Mouse (Mus musculus): ENCODE data around the gene Nox3. TPM values are rescaled to one million over a fixed set of nuclear protein-coding genes. Genes with fewer than 3 reads are reported as not detected.

Gene Nox3
- total RNA-seq, 1 experiment from 2014 or later = not detected

DNA sequence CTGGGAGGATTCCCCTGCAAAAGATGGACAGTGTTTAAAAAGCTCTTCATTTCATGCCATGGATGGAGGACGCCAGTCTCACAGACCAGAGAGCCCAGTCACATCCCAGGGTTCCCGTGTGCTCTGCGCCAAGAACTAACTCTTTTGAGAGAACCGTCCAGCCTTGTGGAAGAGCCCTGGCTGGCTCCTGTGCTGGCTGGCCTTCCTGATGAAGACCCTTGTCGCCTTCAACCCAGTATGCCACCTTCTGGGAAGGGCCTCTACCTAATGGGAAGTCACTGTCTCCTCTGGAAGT is 84.3 kb downstream of the Nox3 start:
- no peak for ATAC-seq (ENCODE audit: extremely low read depth, insufficient number of reproducible peaks, low FRiP score, poor library complexity, severe bottlenecking)

DNA sequence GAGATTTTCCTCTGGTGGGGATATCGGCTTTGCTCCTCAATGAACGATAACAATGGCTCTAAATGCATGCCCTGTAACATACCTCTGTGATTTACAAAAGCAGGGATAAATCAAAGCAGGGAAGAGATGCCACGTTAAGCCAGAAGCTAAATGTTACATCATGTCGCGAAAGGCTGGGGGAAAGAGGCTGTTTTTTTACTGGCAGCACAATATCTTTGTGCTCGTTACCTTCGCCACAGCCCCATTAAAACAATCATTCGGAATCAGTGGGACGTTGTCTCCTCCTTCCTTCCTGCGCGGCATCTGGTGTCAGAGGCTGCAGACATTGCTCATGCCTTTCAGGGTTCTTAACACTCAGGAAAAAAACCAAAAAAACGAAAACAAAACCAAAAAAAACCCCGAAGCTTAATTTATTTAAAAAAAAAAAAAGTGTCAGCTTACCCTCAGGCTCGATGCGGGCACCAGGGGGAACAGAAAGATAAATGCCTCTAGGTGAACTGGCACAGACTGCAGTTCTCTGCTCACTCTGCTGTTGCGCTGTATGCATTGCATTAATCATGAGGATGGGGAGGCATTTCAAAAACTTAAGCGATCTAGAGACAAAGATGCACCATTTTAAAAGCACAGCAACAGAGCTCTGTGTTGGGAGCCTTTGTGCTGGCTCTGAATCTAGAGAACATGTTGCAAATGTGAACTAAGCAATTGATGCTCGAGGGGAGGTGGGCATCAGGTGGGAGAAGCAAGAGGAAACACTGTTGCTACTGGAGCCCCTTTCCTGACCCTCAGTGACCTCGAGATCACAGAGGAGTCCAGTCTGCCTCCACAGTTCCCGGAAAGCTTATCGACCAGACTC is 84.9 kb downstream of the Nox3 start:
- ATAC-seq (ENCODE audit: extremely low read depth, insufficient number of reproducible peaks, low FRiP score, poor library complexity, severe bottlenecking) = no peak

DNA sequence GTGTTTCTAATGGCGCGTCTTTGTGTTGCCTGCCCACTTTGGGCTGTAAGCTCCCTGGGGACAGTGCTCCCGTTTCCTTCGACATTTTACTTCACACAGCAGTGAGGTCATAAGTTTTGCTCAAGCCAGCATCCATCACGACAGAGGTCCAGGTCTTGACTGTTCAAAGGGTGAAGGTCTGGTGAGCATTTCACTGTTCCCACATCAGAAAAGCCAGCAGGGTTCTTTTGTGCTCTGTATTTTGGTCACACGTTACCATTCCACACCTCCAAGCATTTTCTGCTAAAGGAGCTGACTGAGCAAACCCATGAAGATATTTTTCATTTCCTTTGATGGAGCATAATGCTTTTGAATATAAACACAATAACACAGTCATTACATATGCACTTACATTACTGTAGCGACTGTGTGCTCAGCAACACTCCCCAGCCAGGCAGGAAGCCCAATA is 85.7 kb downstream of the Nox3 start:
- no peak for ATAC-seq (ENCODE audit: extremely low read depth, insufficient number of reproducible peaks, low FRiP score, poor library complexity, severe bottlenecking)

DNA sequence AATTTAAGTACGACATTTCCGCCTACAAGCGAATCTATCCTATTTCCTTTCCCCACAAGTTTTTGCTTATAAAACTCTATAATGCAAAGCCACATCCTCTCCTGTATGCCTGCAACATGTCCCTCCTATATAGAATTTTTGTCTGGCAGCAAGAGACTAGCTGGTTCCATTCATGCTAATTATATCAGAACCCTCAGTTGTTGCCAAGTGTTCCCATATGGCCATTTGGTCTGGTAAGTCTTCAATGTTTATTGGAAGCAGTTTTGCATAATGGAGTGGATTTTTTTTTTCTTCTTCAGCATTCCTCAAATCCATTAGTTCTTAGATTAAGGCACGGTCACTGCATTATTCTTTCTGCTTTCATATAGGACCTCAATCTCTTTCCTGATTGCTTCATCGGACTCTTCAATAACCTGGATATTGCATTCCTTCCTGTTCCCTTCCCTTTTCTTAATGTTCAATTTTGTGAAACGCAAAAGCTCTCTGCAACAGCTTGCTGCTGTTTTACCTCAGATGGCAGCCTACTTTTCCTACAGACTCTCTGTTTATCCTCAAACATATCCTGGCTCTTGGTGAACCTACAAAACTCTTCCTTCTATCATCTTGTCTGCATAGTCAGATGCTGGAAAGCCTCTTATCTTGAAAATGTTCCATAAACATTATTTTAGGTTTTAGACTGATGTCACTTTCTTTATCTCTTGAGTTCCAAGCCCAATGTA is 92.9 kb downstream of the Nox3 start:
- no peak for ATAC-seq (ENCODE audit: extremely low read depth, insufficient number of reproducible peaks, low FRiP score, poor library complexity, severe bottlenecking)

DNA sequence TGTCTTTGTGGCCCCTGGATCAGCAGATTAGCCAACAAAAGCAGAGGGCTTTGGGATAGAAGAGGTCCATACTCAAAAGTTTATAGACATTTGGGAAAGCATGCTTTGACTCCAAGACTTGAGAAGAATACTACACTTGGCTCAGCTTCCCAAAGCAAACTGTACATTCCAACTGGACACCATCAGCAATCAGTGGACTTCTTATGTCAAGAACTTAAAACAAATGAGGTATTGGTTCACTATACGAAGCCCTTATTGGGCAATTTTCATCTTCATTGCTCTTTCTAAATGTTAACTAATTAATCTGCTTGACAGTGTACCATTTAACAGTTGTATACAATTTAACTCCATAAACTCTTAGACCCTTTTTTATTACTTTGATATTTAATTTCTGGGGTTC is 97.7 kb downstream of the Nox3 start:
- no peak for ATAC-seq (ENCODE audit: extremely low read depth, insufficient number of reproducible peaks, low FRiP score, poor library complexity, severe bottlenecking)

DNA sequence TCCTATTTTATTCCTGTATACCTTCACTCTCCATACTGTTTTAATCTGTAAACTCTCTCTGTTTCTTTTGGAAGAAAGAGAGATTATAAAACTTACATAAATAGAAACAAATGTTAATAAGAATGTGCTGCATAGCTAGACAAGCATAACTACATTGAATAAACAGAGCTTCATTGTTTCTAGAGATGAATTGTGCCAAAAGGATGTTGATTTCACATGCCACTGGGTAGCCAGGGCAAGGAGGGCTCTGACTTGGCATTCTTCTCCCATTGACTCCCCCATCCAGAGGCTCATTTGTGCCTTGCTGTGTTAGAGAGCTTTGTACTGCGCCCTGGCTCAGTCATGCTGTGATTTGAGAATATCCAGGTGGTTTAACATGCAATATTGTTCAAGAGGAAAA is 98.2 kb downstream of the Nox3 start:
- no peak for ATAC-seq (ENCODE audit: extremely low read depth, insufficient number of reproducible peaks, low FRiP score, poor library complexity, severe bottlenecking)

DNA sequence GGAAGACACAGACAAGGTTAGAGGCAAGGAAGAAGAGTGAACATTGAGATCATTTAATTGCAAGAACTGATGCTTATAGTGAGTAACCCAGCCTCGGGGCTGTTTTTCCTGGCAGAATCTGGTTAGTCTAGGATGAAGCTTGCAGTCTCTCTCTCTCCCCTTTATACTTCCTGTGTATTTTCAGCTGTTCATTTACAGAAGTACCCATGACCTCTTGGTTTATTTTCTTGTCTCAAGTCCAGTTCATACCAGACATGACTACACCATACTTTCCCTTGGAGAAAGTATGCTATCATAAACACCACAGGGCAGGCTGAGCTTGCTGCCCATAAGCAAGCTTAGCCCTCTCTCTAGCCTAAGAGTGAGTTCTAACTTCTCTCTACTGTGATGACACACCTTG is 98.9 kb downstream of the Nox3 start:
- no peak for ATAC-seq (ENCODE audit: extremely low read depth, insufficient number of reproducible peaks, low FRiP score, poor library complexity, severe bottlenecking)

Other genes starting within 250 kb of the Nox3 start
- 1.5 TPM in 1 of 2 replicates, not detected in the other for gene Cldn20, start 163.7 kb downstream of the Nox3 start, total RNA-seq (2017)
- gene Tfb1m, start 138.5 kb downstream of the Nox3 start, total RNA-seq (2017) = 7.4 and 8.2 TPM in 2 replicates

Data from neutrophil, adult 5-6 weeks (primary cell).